Mouse (Mus musculus) MEL (cell line): ENCODE results near the gene Thrap3. TPM values are rescaled to one million over a fixed set of nuclear protein-coding genes. Genes with fewer than 3 reads are reported as not detected.
"Not testable (repeated sequence)": the region's sequence is repeated elsewhere in the genome, so short reads cannot be mapped to it uniquely, and the experiment has no call there.

Source experiments
- DNase-seq: peaks from one replicate; pipeline ENCODE4 v3.0.0; 2011; ENCODE audit warnings: low read depth, low spot score
- H3K27ac ChIP-seq: 2 replicates; pipeline ENCODE4 v1.5.1; 2012; ENCODE audit warnings: low read depth, mild to moderate bottlenecking, control low read depth, low read length, moderate library complexity; ENCODE audit not compliant: control insufficient read depth
- H3K27me3 ChIP-seq, 2 experiments: fragments of 150-350 bp in 1 of 2; sonication (generic) in 1 of 2; 2 replicates each; pipeline ENCODE4 v1.6.1; 2012; ENCODE audit warnings: low read length in 2 of 2, mild to moderate bottlenecking in 2 of 2, improper control_type of control experiment in 1 of 2, moderate library complexity in 1 of 2; ENCODE audit not compliant: insufficient read depth in 2 of 2, control insufficient read depth in 1 of 2
- H3K36me3 ChIP-seq, 2 experiments: 2 replicates each; pipeline ENCODE4 v1.6.1; 2012 to 2014; ENCODE audit warnings: low read length in 2 of 2, improper control_type of control experiment in 1 of 2, inconsistent platforms in 1 of 2, mild to moderate bottlenecking in 1 of 2; ENCODE audit not compliant: insufficient read depth in 2 of 2, control insufficient read depth in 1 of 2
- H3K4me1 ChIP-seq, 2 experiments: fragments of 150-350 bp in 1 of 2; sonication (generic) in 1 of 2; 2 replicates each; pipeline ENCODE4 v1.6.1; 2012; ENCODE audit warnings: low read length in 2 of 2, improper control_type of control experiment in 1 of 2, mild to moderate bottlenecking in 1 of 2; ENCODE audit not compliant: insufficient read depth in 2 of 2, control insufficient read depth in 1 of 2
- H3K4me3 ChIP-seq, 2 experiments: fragments of 150-350 bp in 1 of 2; sonication (generic) in 1 of 2; 2 replicates each; pipeline ENCODE4 v1.5.1; 2012; ENCODE audit warnings: low read depth in 2 of 2, low read length in 2 of 2, mild to moderate bottlenecking in 2 of 2, moderate library complexity in 2 of 2, control low read depth in 1 of 2, improper control_type of control experiment in 1 of 2; ENCODE audit not compliant: control insufficient read depth in 1 of 2, insufficient read depth in 1 of 2
- H3K79me2 ChIP-seq: 2 replicates; pipeline ENCODE4 v1.6.1; 2012; ENCODE audit warnings: mild to moderate bottlenecking, low read length, moderate library complexity; ENCODE audit not compliant: control insufficient read depth, poor library complexity, insufficient read depth
- H3K9ac ChIP-seq: 2 replicates; pipeline ENCODE4 v1.6.1; 2012; ENCODE audit warnings: low read depth, mild to moderate bottlenecking, control low read depth, low read length, moderate library complexity; ENCODE audit not compliant: control insufficient read depth, poor library complexity, severe bottlenecking
- H3K9me3 ChIP-seq: fragments of 150-350 bp; sonication (generic); replicated peaks from 2 replicates; pipeline ENCODE4 v1.6.1; 2012; ENCODE audit warnings: mild to moderate bottlenecking, low read length, improper control_type of control experiment, moderate library complexity; ENCODE audit not compliant: insufficient read depth
- CHD2 ChIP-seq: IDR thresholded peaks from 2 replicates; pipeline ENCODE4 v1.6.1; 2011; ENCODE audit warnings: low read length, improper control_type of control experiment
- CTCF ChIP-seq, 3 experiments: IDR thresholded peaks in 2 of 3; conservative IDR thresholded peaks in 1 of 3; 2 replicates each; pipeline ENCODE4 v1.5.1; 2011 to 2012; ENCODE audit warnings: low read length in 3 of 3, low read depth in 2 of 3, mild to moderate bottlenecking in 2 of 3, improper control_type of control experiment in 1 of 3, inconsistent platforms in 1 of 3, mixed read lengths in 1 of 3, moderate library complexity in 1 of 3; ENCODE audit not compliant: control insufficient read depth in 1 of 3, insufficient read depth in 1 of 3, poor library complexity in 1 of 3, severe bottlenecking in 1 of 3
- ELF1 ChIP-seq: IDR thresholded peaks from 2 replicates; pipeline ENCODE4 v1.6.1; 2014; ENCODE audit warnings: low read depth, mild to moderate bottlenecking, inconsistent platforms, low read length, improper control_type of control experiment, moderate library complexity
- EP300 ChIP-seq, 2 experiments: IDR thresholded peaks; 2 replicates each; pipeline ENCODE4 v1.6.1; 2011; ENCODE audit warnings: improper control_type of control experiment in 2 of 2, low read length in 2 of 2, low read depth in 1 of 2, mild to moderate bottlenecking in 1 of 2
- ETS1 ChIP-seq: IDR thresholded peaks from 2 replicates; pipeline ENCODE4 v1.6.1; 2012; ENCODE audit warnings: low read depth, mild to moderate bottlenecking, inconsistent platforms, low read length, improper control_type of control experiment, moderate library complexity
- GABPA ChIP-seq: IDR thresholded peaks from 2 replicates; pipeline ENCODE4 v1.6.1; 2012; ENCODE audit warnings: low read depth, mild to moderate bottlenecking, inconsistent platforms, low read length, improper control_type of control experiment, moderate library complexity
- GATA1 ChIP-seq: IDR thresholded peaks from 2 replicates; pipeline ENCODE4 v1.6.1; 2011; ENCODE audit warnings: low read depth, low read length, improper control_type of control experiment
- HCFC1 ChIP-seq: IDR thresholded peaks from 2 replicates; pipeline ENCODE4 v1.6.1; 2012; ENCODE audit warnings: low read depth, mild to moderate bottlenecking, inconsistent platforms, low read length, improper control_type of control experiment, moderate library complexity
- JUND ChIP-seq: IDR thresholded peaks from 2 replicates; pipeline ENCODE4 v1.6.1; 2011; ENCODE audit warnings: low read depth, mild to moderate bottlenecking, improper control_type of control experiment, low read length
- KAT2A ChIP-seq: conservative IDR thresholded peaks from 2 replicates; pipeline ENCODE4 v1.6.1; 2012; ENCODE audit warnings: low read depth, low read length, improper control_type of control experiment, inconsistent platforms
- MEF2A ChIP-seq: IDR thresholded peaks from 2 replicates; pipeline ENCODE4 v1.6.1; 2014; ENCODE audit warnings: low read depth, mild to moderate bottlenecking, inconsistent platforms, low read length, improper control_type of control experiment; ENCODE audit not compliant: poor library complexity, insufficient replicate concordance, severe bottlenecking; ENCODE audit errors: extremely low read depth
- MXI1 ChIP-seq: IDR thresholded peaks from 2 replicates; pipeline ENCODE4 v1.6.1; 2011; ENCODE audit warnings: mild to moderate bottlenecking, low read depth, low read length, improper control_type of control experiment
- NELFE ChIP-seq: IDR thresholded peaks from 2 replicates; pipeline ENCODE4 v1.6.1; 2011; ENCODE audit warnings: low read depth, low read length, improper control_type of control experiment
- NRF1 ChIP-seq: IDR thresholded peaks from 2 replicates; pipeline ENCODE4 v1.6.1; 2014; ENCODE audit warnings: low read depth, mild to moderate bottlenecking, inconsistent platforms, low read length, improper control_type of control experiment, moderate library complexity; ENCODE audit not compliant: poor library complexity, insufficient read depth, severe bottlenecking
- POLR2A ChIP-seq, 2 experiments: IDR thresholded peaks; 2 replicates each; pipeline ENCODE4 v1.6.1; 2011 to 2012; ENCODE audit warnings: low read length in 2 of 2, mild to moderate bottlenecking in 2 of 2, control low read depth in 1 of 2, improper control_type of control experiment in 1 of 2, low read depth in 1 of 2, moderate library complexity in 1 of 2; ENCODE audit not compliant: control insufficient read depth in 1 of 2, insufficient read depth in 1 of 2, poor library complexity in 1 of 2
- POLR2AphosphoS2 ChIP-seq: IDR thresholded peaks from 2 replicates; pipeline ENCODE4 v1.6.1; 2011; ENCODE audit warnings: low read length, improper control_type of control experiment
- POLR2AphosphoS5 ChIP-seq: IDR thresholded peaks from 2 replicates; pipeline ENCODE4 v1.6.1; 2012; ENCODE audit warnings: low read depth, borderline replicate concordance, mild to moderate bottlenecking, inconsistent platforms, low read length, moderate library complexity, mixed read lengths
- RAD21 ChIP-seq: IDR thresholded peaks from 2 replicates; pipeline ENCODE4 v1.6.1; 2011; ENCODE audit warnings: mild to moderate bottlenecking, low read depth, low read length, improper control_type of control experiment
- RCOR1 ChIP-seq: IDR thresholded peaks from 2 replicates; pipeline ENCODE4 v1.6.1; 2012; ENCODE audit warnings: low read depth, mild to moderate bottlenecking, inconsistent platforms, low read length, improper control_type of control experiment
- SIN3A ChIP-seq: IDR thresholded peaks from 2 replicates; pipeline ENCODE4 v1.6.1; 2012; ENCODE audit warnings: low read length, improper control_type of control experiment, inconsistent platforms
- SMC3 ChIP-seq: IDR thresholded peaks from 2 replicates; pipeline ENCODE4 v1.6.1; 2011; ENCODE audit warnings: low read depth, low read length, improper control_type of control experiment
- TBP ChIP-seq: IDR thresholded peaks from 2 replicates; pipeline ENCODE4 v1.8.0; 2011; ENCODE audit warnings: low read depth, low read length, improper control_type of control experiment
- TCF12 ChIP-seq: IDR thresholded peaks from 2 replicates; pipeline ENCODE4 v1.6.1; 2014; ENCODE audit warnings: low read depth, mild to moderate bottlenecking, inconsistent platforms, low read length, improper control_type of control experiment, moderate library complexity
- USF1 ChIP-seq: IDR thresholded peaks from 2 replicates; pipeline ENCODE4 v1.6.1; 2014; ENCODE audit warnings: low read depth, mild to moderate bottlenecking, inconsistent platforms, low read length, improper control_type of control experiment, moderate library complexity
- ZC3H11A ChIP-seq: IDR thresholded peaks from 2 replicates; pipeline ENCODE4 v1.6.1; 2012; ENCODE audit warnings: low read depth, mild to moderate bottlenecking, inconsistent platforms, low read length, improper control_type of control experiment
- ZKSCAN1 ChIP-seq: IDR thresholded peaks from 2 replicates; pipeline ENCODE4 v1.6.1; 2012; ENCODE audit warnings: low read depth, mild to moderate bottlenecking, inconsistent platforms, low read length, improper control_type of control experiment, moderate library complexity
- ZMIZ1 ChIP-seq: IDR thresholded peaks from 2 replicates; pipeline ENCODE4 v1.6.1; 2012; ENCODE audit warnings: low read depth, mild to moderate bottlenecking, inconsistent platforms, low read length, improper control_type of control experiment, moderate library complexity
- polyA plus RNA-seq, 2 experiments: library from polyadenylated mRNA; stranded (reverse) in 1 of 2; unstranded in 1 of 2; fragments of >175 nt in 1 of 2; fragments of >200 nt in 1 of 2; gene quantifications; 2 replicates each; pipeline versions ENCODE4 v1.2.1 to v1.2.4; 2012; ENCODE audit warnings: low replicate concordance in 2 of 2, low read depth in 1 of 2; ENCODE audit not compliant: insufficient read length in 2 of 2, insufficient read depth in 1 of 2, missing spikeins in 1 of 2
- total RNA-seq: library from RNA; depleted of rRNA; stranded (reverse); fragments of 300-350 nt; gene quantifications from 2 replicates; pipeline ENCODE4 v1.2.3, GENCODE M21; 2012

Thrap3 gene
- total and polyA plus RNA-seq, 3 experiments: 158 to 471 (median 310) TPM

- TF ChIP-seq ZMIZ1 (no peak), CHD2 (no peak), POLR2A (IDR thresholded peaks at IDR 0.05; ENCODE audit: control insufficient read depth in 1 of 2, insufficient read depth in 1 of 2, low read depth in 1 of 2, low read length in 2 of 2, poor library complexity in 1 of 2) (no peak), ZC3H11A (no peak), POLR2AphosphoS5 (no peak), NRF1 (no peak), CTCF (IDR thresholded peaks at IDR 0.05 in 2 of 3, conservative IDR thresholded peaks at IDR 0.05 in 1 of 3; ENCODE audit: control insufficient read depth in 1 of 3, insufficient read depth in 1 of 3, low read depth in 2 of 3, low read length in 3 of 3, poor library complexity in 1 of 3, severe bottlenecking in 1 of 3) (no peak), NELFE (no peak), HCFC1 (no peak), ETS1 (no peak), ELF1 (no peak), MEF2A (no peak), RAD21 (no peak), SIN3A (no peak), POLR2AphosphoS2 (no peak), KAT2A (no peak)
- TF ChIP-seq, all 39 proteins: peak for 0
- H3K9me3 ChIP-seq: no peaks in the 10 kb centered on the region
- H3K79me2 ChIP-seq: peaks cover 3% of the 10 kb centered on the region
- H3K36me3 ChIP-seq: peaks cover 0 to 4% of the 10 kb centered on the region in 2 experiments; a peak in 2 of 4 replicates
- DNase-seq: no peak
- no peaks in the 10 kb centered on the region for H3K27me3 ChIP-seq
- peaks cover 0 to 5% of the 10 kb centered on the region in 2 experiments; a peak in 3 of 4 replicates for H3K4me1 ChIP-seq
- no peak overlapping the region for H3K9ac ChIP-seq
- H3K4me3 ChIP-seq: no peak overlapping the region
- H3K27ac ChIP-seq: no peak overlapping the region
Measured at GRCm38 (mm10) chr4:126220045-126220444, 17.5 kb upstream of the Thrap3 start.

GRCm38 (mm10) chr4:126219540-126219939, 17.0 kb upstream of the Thrap3 start:
- H3K27ac ChIP-seq, H3K4me1 ChIP-seq: not testable (repeated sequence)

GRCm38 (mm10) chr4:126217771-126218170, 15.2 kb upstream of the Thrap3 start:
- Histone ChIP-seq H3K27me3 (no peaks in the 10 kb centered on the region), H3K4me1 (peaks cover 0 to 5% of the 10 kb centered on the region in 2 experiments; a peak in 3 of 4 replicates), H3K4me3 (no peak overlapping the region), H3K9me3 (no peaks in the 10 kb centered on the region), H3K27ac (no peak overlapping the region), H3K79me2 (peaks cover 3% of the 10 kb centered on the region), H3K9ac (no peak overlapping the region), H3K36me3 (peaks cover 0 to 4% of the 10 kb centered on the region in 2 experiments; a peak in 2 of 4 replicates)
- no peak for DNase-seq
- TF ChIP-seq ZC3H11A: no peak
- TF ChIP-seq SMC3: no peak
- TF ChIP-seq GATA1: no peak
- no peak for TF ChIP-seq GABPA
- TF ChIP-seq TBP: no peak
- no peak for TF ChIP-seq POLR2A (IDR thresholded peaks at IDR 0.05; ENCODE audit: control insufficient read depth in 1 of 2, insufficient read depth in 1 of 2, low read depth in 1 of 2, low read length in 2 of 2, poor library complexity in 1 of 2)
- no peak for TF ChIP-seq RAD21
- TF ChIP-seq JUND: no peak
- TF ChIP-seq USF1: no peak
- TF ChIP-seq MXI1: no peak
- no peak for TF ChIP-seq CHD2
- TF ChIP-seq POLR2AphosphoS5: no peak
- TF ChIP-seq TCF12: no peak
- no peak for TF ChIP-seq EP300 (IDR thresholded peaks at IDR 0.05; ENCODE audit: low read depth in 1 of 2, low read length in 2 of 2)
- no peak for TF ChIP-seq RCOR1
- no peak for TF ChIP-seq ZKSCAN1
- no peak for TF ChIP-seq POLR2AphosphoS2

More at GRCm38 (mm10) chr4:126219540-126219939, 17.0 kb upstream of the Thrap3 start:
- H3K9me3 ChIP-seq, H3K4me3 ChIP-seq, H3K9ac ChIP-seq, DNase-seq, H3K79me2 ChIP-seq, H3K27me3 ChIP-seq, H3K36me3 ChIP-seq: not testable (repeated sequence)
